Mouse (Mus musculus): ENCODE results near the gene Tmem253. TPM values are rescaled to one million over a fixed set of nuclear protein-coding genes. Genes with fewer than 3 reads are reported as not detected.

Gene Tmem253
- total RNA-seq, 2 experiments from 2014 or later: 0.28 to 0.56 TPM

Other genes starting within 250 kb of the Tmem253 start
- not detected for gene Ang4, start 242.1 kb upstream of the Tmem253 start, total RNA-seq (2021)
- not detected for gene AY358078, start 215.6 kb upstream of the Tmem253 start, total RNA-seq (2021)
- not detected for gene Ear6, start 162.0 kb upstream of the Tmem253 start, total RNA-seq (2021)
- gene Mettl17, start 130.8 kb upstream of the Tmem253 start, total RNA-seq (2021): 10 to 100 TPM; 27.3 to 31.7 TPM
- gene Slc39a2, start 122.8 kb upstream of the Tmem253 start, total RNA-seq (2021): 1 to 10 TPM; 6.8 to 7.0 TPM
- 100 to 1,000 TPM; 745 to 825 TPM for gene Ndrg2, start 101.5 kb upstream of the Tmem253 start, total RNA-seq (2021)
- not detected for gene Tppp2, start 97.2 kb upstream of the Tmem253 start, total RNA-seq (2021)
- gene Rnase13, start 92.9 kb upstream of the Tmem253 start, total RNA-seq (2021): not detected
- gene Arhgef40, start 30.9 kb upstream of the Tmem253 start, total RNA-seq (2021): 10 to 100 TPM; 23.4 to 28.6 TPM
- 10 to 100 TPM; 40.6 to 41.3 TPM for gene Zfp219, start 5.1 kb downstream of the Tmem253 start, total RNA-seq (2021)
- not detected for gene Olfr221, start 26.8 kb downstream of the Tmem253 start, total RNA-seq (2021)
- 100 to 1,000 TPM; 238 to 239 TPM for gene Hnrnpc, start 88.4 kb downstream of the Tmem253 start, total RNA-seq (2021)
- gene Rpgrip1, start 95.0 kb downstream of the Tmem253 start, total RNA-seq (2021): 1 to 10 TPM; 1.7 to 1.8 TPM
- gene Supt16, start 181.8 kb downstream of the Tmem253 start, total RNA-seq (2021): 10 to 100 TPM; 55.8 to 58.4 TPM
- gene Chd8, start 242.1 kb downstream of the Tmem253 start, total RNA-seq (2021): 100 to 1,000 TPM; 108 to 120 TPM

Measured in left cerebral cortex, adult 18-20 months (tissue).